Mouse (Mus musculus): ENCODE results near the gene Olfr62.

Olfr62 gene

GRCm38 (mm10) chr4:118658652-118659051 is at the start of gene Olfr62:
Olfr62 (plus strand) TSS chr4:118658952.
- no peak for DNase-seq

DNA sequence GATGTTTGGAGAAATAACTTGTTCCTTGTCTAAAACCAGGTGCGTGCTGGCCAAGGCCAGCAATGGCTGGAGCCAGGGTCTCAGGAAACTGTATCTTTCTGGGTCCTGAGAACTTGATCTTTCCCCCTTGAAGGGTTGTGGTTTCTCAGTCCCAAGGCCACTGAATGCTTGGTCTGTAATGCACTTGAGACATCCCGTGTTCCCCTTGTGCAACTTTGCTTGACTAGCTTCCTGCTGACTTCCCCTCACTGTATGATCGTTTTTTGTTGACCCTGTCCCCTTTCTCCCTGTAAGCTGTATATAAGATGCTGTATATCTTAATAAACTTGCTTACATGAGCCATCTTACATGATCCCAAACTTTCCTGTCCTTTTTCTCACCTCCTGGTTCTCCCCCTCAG is 48.9 kb upstream of the Olfr62 start:
- DNase-seq: no peak

DNA sequence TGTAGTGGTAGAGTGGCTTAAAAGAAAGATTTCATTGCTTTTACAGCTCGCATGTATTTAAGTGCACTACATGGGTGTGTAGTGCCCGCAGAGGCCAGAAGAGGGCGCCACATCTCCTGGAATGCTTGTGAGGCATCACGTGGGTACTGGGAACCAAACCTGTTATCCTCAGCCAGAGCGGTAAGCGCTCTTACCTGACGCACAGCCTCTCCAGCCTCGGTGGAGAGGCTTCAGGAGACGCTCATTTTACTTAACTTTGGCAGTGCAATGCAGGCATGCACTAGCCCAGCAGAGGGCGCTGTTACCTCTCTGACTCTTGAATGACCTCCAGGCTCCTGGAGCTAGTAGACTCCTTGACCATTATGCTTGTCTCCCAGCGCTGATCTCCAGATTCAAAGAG is 46.1 kb upstream of the Olfr62 start:
- DNase-seq: peak; percentile 12 to 14

GRCm38 (mm10) chr4:118615412-118615811 is 43.3 kb upstream of the Olfr62 start:
- no peak for DNase-seq

DNA sequence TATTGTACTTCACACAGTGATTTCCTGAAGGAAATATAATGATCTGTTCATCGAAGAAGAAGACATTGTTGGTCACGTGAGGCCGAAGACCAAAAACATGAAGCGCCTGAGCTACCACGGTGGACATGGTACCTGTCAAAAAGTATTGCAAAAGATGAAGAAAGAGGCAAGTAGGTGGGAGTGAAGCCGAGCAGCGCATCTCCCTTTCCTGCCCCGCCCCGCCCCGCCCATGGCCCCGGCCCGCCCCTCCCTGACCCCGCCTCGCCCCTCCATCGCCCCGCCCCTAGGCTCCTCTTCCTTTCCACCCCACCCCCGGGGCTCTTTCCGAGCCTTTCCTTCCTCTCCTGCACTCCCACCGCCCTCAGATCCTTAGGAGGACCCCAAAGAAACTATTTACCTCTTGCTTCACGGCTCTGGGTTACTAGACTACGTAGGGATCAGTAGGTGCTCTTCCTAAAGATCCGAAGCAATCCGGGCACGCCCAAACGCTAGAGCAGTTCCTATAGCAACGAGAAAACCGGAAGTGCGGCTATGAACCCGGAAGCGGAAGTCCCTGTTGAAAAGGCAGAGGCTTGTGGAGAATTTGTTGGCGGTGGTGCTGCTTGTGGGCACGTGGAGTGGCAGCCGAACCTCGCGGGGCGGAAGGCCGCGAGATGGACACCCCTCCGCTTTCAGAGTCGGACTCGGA is 38.3 kb upstream of the Olfr62 start, which contains the start of the genes Cfap57 and Ebna1bp2:
Gene Cfap57, minus strand, starts transcription at position 499 of the 688 bp plus-strand sequence.
Gene Ebna1bp2, plus strand, starts transcription at position 521 of the 688 bp plus-strand sequence.
- DNase-seq: peak; percentile 88 to 93

- DNase-seq: no peak
These were observed 37.8 kb upstream of the Olfr62 start for GRCm38 (mm10) chr4:118620967-118621320.

GRCm38 (mm10) chr4:118621781-118622180 is 37.0 kb upstream of the Olfr62 start:
- DNase-seq: no peak

- DNase-seq: no peak
These were observed 28.5 kb upstream of the Olfr62 start for GRCm38 (mm10) chr4:118630261-118630660.

DNA sequence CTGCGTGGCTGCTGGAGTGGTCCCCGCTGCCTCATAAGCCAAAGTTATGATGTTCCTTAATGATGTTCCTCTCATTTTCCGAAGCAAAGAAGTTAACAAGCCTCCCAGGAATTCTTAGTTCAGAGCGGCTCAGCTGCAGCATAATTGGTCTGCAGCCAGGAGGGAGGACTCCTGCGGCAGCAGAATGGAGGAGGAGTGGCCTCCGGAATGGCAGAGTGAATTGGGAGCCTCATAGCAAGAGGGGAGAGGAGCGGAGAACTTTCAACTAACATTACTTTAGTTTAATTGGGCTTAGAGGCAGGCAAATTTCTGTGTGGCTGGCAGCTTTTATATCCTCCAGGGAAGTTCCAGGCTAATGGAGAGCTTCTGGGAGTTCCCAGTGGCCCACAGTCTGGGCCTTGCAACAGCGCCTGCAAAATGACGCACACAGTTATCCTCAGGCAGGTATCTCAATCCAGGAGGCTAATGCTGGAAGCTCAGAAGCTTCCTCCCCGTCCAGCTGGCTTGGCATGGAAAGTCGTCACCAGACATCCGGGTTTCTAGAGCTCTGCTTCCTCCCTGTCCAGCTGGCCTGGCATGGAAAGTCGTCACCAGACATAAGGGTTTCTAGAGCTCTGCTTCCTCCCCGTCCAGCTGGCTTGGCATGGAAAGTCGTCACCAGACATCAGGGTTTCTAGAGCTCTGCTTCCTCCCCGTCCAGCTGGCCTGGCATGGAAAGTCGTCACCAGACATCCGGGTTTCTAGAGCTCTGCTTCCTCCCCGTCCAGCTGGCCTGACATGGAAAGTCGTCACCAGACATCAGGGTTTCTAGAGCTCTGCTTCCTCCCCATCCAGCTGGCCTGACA is 16.2 kb upstream of the Olfr62 start:
- no peak for DNase-seq

GRCm38 (mm10) chr4:118645234-118645633 is 13.5 kb upstream of the Olfr62 start:
- peak; percentile 40 to 44 for DNase-seq

DNA sequence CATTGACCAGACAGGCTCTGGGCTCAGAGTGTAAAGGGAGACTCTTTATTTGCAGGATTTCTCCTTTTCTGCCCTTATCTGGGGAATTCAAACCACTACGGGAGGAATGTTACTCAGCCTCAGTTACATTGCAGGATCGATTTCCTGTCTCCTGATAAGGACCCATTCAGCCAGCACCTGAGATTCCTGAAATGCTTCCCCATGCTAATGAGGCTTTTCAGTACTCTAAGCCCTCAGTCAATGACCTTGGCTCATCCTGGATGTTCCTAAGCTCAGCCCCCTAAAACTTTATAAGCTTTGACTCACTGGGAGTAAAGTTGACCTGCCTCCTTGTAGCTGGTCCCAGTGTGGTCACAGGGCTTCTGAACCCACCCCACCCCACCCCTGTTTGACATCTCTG is 28.3 kb downstream of the Olfr62 start:
- DNase-seq: no peak

GRCm38 (mm10) chr4:118692412-118692973 is 33.7 kb downstream of the Olfr62 start, which contains the start of gene Olfr1342:
Olfr1342 (minus strand) TSS chr4:118692756.
- DNase-seq: no peak

DNA sequence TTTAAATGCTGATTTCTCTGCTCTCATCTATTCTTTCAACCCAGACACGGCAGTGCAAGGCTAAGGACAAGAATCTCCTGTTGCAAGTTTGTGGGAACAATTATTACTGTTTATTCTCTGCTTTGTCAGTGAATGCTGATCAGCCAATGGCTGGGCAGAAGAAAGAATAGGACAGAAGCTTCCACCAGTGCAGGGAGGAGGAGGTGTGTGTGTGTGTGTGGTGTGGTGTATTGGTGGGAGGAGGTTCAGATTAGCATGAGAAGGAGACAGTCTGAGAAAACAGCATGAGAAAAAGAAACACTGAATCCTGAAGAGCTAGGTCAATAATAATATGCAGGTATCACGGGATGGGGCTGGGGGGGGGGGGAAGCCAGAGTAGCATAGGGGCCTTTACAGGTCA is 35.1 kb downstream of the Olfr62 start:
- no peak for DNase-seq

DNA sequence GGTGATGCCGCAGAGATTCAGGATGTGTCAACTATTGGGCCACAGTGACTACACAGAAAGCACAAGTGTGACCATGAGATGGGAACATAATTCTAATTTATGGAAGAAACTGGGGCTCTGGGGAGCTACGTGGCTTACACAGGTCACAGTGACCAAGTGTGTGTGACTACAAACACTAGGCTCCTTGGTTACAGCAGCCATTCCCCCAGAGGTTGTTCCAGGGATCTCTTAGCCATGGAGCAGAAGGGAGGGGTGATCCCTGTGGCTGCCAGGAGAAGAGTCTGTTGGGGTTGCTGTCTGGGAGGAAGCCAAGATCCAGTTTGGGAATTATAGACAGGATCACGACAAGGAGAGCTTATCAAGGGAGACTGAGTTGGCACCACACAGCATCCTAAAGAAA is 44.5 kb downstream of the Olfr62 start, which contains the start of gene Olfr1341:
Gene Olfr1341, plus strand, starts transcription at position 301 of the 400 bp plus-strand sequence.
- DNase-seq: no peak

DNA sequence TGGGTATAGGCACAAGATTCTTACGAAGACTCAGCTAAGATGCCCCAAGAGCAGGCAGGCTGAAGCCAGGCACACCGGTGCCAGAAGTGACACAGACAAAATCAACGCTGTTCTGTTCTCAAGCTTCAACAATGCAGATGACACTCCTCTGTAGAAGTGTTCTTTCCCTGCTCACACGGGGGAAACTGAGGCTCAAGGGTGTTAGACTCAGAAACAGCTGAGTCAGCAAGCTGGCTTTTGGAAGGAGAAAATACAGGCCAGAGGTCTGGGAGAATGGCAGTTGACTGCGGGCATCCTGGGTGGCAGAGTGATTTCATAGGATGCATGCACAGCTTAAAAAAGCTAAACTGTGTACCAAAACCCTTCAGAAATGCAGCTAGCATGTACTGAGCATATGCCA is 49.3 kb downstream of the Olfr62 start:
- no peak for DNase-seq

DNA sequence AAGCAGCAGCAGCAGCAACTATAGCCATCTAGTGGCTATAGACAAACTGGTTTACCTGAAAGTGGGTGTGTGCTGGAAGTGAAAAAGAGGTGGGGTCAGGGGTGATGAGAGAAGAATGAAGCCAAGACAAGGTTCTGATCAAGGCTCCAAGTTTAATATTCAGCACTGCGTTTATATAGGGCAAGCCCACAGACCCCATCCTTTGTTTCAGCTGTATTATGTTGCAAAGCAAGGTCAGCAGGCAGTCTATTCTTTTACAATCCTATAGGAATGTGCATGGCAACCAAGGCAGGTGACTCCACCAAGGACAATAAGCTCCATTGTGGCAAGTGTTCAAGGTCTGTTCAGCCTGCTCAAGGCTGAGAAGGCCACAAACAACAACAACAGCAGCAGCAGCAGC is 52.9 kb downstream of the Olfr62 start:
- no peak for DNase-seq
